Mouse (Mus musculus) thymus, postnatal 25 days (tissue): ENCODE measurements around the gene Fam117b.
A peak's percentile ranks its signal among the peaks of the same experiment; 100 is the strongest.

Experiments used
- DNase-seq: peaks from one replicate; pipeline ENCODE4 v3.0.0; 2022

The Fam117b gene

GRCm38 (mm10) chr1:59912413-59913157 lies at the start of gene Fam117b:
Gene Fam117b (plus strand): TSS chr1:59913006.
- peak; percentile 98 for DNase-seq

DNA sequence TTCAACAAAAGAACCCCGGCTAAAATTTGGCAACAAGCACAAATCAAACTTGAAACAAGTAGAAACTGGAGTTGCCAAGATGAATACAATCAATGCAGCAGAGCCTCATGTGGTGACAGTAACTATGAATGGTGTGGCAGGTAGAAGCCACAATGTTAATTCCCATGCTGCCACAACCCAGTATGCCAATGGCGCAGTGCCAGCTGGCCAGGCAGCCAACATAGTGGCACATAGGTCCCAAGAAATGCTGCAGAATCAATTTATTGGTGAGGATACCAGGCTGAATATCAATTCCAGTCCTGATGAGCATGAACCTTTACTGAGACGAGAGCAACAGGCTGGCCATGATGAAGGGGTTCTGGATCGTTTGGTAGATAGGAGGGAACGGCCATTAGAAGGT lies 44.8 kb upstream of the Fam117b start:
- DNase-seq: no peak

GRCm38 (mm10) chr1:59874023-59874422 lies 38.8 kb upstream of the Fam117b start:
- no peak for DNase-seq

DNA sequence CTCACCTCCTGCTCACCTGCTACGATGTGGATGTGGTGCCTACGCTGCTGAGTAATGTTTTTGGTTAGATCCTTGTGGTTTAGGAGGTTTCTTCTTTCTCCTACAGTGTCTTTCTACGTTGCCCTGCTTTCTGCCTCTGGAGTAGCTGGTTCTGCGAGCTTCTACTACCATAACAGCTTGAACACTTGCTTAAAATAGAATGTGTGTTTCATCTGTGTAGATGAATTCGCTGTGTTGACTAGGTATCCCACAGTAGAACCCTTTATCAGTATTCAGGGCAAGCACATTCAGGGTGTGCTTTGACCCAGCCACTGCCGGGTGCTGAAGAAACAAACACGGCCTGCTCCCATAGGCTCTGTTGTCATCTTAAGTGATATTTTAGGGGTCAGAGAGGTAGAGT lies 34.7 kb upstream of the Fam117b start:
- no peak for DNase-seq

GRCm38 (mm10) chr1:59883349-59884134 lies 29.3 kb upstream of the Fam117b start:
- DNase-seq: peak; percentile 80

DNA sequence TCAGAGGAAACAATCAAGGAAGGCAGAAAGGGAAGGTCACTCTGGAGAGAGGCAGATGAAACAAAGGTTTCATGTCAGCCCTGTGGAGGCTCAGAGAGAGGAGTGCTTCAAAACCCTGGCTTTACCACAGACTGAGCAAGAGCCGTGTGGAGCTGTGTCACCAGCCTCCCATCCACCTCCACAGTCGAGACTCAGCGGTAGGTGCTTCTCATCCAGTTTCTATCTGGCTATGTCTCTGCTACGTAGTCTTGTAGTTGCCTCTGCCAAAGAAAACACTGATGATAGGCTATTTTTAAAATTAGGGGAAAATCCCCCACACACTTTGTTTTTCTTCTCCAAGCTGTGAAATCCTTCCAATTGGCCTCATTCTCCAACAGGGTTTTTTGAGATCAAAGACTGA lies 25.9 kb upstream of the Fam117b start:
- DNase-seq: no peak

DNA sequence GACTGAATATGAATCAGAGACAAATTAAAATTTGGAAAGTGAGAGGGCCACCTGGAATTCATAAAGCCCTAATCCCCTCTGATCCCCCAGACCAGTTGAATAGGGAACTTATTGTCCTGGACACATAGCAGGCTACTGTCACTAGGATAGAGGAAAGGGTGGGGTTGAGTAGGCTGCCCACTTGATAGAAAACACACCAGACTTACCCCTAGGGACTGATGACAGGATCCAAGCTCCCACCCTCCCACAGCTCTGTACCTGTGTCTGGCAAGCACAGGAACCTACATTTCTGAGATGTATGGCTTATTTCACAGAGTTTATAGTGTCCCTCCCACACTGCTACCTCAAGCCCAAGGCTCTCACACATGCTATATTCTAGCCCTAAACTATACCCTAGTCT lies 24.8 kb upstream of the Fam117b start:
- DNase-seq: no peak

DNA sequence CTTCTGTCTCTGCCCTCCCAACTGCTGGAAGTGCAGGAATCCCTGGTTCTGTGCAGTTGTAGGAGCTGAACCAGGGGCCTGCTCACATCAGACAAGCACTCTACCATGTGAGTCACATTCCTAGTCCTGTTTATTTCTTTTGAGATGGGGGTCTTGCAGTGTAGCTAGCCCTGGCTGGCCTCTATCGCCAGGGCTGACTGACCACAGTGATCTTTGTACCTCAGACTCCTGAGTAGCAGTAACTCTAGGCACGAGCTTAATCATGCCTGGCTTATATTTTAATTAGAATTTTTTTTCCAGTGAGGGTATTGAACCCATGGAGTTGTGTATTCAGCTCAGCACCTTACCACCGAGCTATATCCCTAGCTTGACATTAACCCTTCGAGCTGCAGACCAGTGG lies 21.6 kb upstream of the Fam117b start:
- no peak for DNase-seq

- no peak for DNase-seq
Measured at GRCm38 (mm10) chr1:59892777-59893176, 20.0 kb upstream of the Fam117b start.

DNA sequence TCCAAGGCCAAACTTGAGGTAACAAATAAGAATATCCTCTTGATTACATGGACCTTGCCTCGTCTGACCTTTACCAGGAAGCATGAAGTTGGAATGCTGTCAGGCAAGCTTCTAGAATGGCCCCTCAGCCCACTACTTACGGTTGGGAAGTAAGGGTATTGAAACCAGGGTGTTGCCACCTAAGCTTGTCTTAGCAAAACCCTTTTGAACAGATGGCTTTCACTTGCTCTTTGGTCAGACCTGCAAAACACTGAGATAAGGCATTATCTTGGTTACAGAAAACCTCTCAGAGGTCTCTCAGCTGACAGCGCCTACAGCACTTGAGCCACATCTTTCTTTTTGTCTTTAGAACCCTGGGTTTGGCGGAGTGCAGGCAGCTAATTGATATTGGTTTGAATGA lies 18.8 kb upstream of the Fam117b start:
- DNase-seq: no peak

DNA sequence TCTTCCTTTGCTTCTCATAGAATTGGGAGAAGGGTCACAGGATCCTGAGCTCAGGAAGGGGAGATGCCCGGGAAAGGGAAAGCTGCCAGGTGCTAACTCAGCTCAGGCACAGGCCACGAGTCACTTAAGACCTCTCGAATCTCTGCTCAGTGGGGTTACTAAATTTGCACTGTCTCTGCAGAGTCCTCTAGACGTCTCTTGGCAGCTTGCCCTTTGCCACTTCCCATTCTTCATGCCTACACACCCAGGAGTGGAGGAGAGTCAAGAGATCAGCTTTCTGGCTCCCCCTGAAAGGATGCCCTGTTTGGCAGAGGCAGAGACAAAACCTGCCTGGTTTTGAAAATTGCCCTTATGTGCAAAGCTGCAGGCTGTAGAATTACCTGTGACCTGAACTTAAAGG lies 17.4 kb upstream of the Fam117b start:
- no peak for DNase-seq

DNA sequence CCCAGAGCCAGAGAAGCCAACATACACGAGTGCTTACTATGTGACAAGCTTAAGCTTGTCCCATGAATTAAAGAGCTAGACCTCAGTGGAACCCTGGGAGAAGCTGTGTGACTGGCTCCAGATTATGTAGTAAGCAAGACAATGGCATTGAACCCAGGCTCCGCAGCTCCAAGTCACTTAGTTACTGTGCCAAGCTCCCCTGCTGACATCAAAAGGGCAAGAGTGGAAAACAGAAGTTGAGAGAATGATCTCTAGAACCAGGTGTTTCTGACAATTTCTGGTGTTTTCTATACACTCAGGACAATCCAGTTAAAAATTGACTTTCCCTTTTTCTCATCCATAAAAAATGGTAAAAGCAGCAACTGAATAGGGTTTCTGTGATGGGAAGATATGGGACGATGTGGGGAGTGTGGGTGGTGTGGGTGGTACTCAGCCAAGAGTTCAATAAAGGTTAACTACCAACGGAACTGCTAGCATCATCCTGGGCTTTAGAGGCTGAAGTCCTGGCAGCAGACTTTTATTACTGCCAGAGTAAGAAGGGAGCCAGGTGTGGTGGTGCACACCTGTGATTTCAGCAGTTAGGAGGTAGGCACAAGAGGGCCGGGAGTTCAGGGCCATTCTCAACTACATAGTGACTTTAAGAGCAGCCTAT lies 15.5 kb upstream of the Fam117b start:
- DNase-seq: no peak

DNA sequence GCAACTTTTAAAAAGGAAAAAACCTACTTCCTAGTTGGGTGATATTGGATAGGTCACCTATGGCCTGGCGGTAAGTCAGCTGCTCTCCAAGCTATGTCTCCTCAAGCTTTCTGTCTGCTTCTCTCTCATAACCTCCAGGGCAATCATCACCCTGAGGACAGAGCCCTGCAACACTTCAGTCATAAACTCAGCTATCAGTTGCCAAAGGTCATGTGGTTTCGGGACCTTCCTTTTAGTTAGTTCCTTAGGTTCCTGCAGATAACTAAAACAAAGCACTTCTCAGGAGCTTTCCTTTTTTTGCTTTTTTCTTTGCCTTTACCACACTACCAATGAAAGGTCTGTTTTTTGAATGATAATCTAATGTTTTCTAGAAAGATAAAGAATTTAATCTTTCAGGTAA lies 13.1 kb upstream of the Fam117b start:
- no peak for DNase-seq

DNA sequence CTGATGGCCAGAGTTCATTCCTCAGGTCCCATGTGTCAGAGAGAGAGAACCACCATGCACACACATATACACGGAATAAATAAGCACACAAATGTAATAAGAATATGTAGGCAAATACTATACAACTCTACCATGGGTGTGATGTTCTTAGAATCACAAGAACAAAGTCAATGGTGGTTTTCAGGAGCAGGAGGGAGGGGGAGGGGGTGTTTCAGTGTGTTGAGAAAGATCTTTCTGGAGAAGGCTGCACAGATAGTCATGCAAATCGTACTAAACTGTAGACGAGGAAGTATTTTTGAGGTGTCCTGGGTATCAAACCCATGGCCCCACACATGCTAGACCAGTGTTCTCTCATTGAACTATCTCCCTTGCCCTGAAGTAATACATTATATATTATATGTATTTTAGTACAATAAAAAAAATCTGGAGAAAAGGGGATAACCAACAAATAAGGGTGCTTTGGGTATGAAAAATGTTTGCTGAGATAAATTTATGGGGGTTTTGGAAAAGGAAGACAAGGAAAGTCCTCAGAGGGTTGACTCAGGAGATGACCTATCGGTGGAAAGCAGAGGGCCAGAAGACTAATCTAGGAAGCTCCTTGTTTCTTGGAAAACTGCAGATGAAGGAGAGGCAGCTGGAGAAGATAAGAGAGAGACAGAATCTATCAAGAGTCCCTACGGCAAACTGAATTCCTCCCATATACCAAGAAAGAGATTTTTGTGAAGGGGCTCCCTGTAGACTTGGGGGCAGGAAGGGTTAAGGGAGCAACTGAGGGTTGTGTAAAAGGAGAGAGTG lies 11.5 kb upstream of the Fam117b start:
- no peak for DNase-seq

GRCm38 (mm10) chr1:59902634-59903033 lies 10.2 kb upstream of the Fam117b start:
- no peak for DNase-seq

- DNase-seq: no peak
Measured at GRCm38 (mm10) chr1:59904630-59905295, 8.0 kb upstream of the Fam117b start.

DNA sequence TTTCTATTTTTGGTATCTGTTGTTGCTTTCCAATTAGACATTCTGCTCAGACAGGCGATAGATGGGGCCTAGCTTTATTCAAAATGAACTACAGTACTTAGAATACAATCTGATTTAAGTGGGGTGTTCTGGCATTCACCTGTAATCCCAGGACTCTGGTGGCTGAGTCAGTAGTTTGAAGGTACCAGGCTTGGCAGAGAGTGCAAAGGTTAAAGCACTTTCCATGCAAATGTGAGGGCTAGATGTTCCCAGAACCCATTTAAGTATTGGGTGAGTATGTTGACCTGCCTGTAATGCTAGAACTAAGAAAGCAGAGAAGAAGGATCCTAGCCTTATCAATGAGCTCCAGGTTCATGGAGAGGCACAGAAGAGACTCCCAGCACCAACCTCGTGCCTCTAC lies 6.9 kb upstream of the Fam117b start:
- DNase-seq: no peak

- DNase-seq: no peak
Measured at GRCm38 (mm10) chr1:59906819-59907521, 5.8 kb upstream of the Fam117b start.

DNA sequence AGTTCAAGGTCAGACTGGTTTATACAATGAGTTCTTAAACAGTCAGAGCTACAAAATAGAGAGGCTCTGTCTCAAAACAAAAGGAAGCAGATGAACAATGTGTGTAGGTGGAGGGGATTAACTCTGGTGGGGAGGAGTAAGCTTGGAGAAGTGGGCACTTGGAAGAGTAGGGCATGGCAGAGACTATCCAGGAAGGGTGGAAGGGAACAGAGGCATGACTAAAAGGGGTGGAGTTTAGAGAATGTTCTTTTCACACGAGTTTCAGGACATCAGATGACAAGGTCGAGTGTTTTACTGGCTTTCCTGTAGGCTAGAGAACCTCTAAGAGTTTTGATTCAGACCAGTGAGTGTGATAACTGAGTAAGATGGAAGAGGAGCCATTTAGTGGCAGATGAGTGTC lies 5.1 kb upstream of the Fam117b start:
- DNase-seq: no peak

DNA sequence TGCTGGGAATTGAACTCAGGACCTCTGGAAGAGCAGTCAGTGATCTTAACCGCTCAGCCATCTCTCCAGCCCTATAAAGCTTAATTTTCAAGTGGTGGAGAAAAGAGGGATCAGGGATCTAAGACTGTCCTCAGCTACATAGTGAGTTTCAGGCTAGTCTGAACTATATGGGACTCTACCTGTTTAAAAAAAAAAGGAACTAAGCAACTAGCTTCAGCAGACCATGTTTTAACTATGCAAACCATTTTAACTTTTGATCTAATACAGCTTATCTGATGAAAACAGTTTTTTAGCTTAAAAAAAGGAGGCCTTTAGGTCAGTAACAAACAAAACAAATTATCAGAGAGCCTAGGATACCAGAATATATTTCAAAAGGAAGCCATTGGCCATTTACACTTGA lies 1.9 kb upstream of the Fam117b start:
- DNase-seq: no peak

- DNase-seq: peak; percentile 62
Measured at GRCm38 (mm10) chr1:59913195-59913868, 526 bp downstream of the Fam117b start.
